Mouse (Mus musculus): Measurements from ENCODE around the gene Cd27.

- TF ChIP-seq CTCF (IDR thresholded peaks at IDR 0.05; ENCODE audit: low read depth, low read length): no peak
- no peak for TF ChIP-seq GATA1 (IDR thresholded peaks at IDR 0.05; ENCODE audit: borderline replicate concordance, low read length)
- TF ChIP-seq GATA2 (IDR thresholded peaks at IDR 0.05; ENCODE audit: borderline replicate concordance, low read depth, low read length): no peak
- TF ChIP-seq TAL1 (conservative IDR thresholded peaks at IDR 0.05; ENCODE audit: low read depth, low read length): no peak
- TF ChIP-seq POLR2AphosphoS5 (IDR thresholded peaks at IDR 0.05; ENCODE audit: insufficient replicate concordance, low read depth, low read length): no peak
These were observed 19.6 kb upstream of the Cd27 start for GRCm38 (mm10) chr6:125256222-125256966.

All from G1E (cell line).